Mouse (Mus musculus) gastrocnemius, postnatal 14 days (tissue): ENCODE measurements around the gene Klrb1a. TPM values are rescaled to one million over a fixed set of nuclear protein-coding genes. Genes with fewer than 3 reads are reported as not detected.
"Not testable (repeated sequence)": the region's sequence is repeated elsewhere in the genome, so short reads cannot be mapped to it uniquely, and the experiment has no call there.

Source experiments
- DNase-seq: peaks from one replicate; pipeline ENCODE4 v3.0.0; 2021; ENCODE audit warnings: mixed read lengths
- intact Hi-C: fragments of 180-260 bp; cut with DNase I; formaldehyde crosslinking; loops from one replicate; pipeline ENCODE4 v1.15.1; 2025; ENCODE audit warnings: low total_unique reads
- long read RNA-seq, 2 experiments: library from polyadenylated mRNA; stranded (forward); transcript quantifications; one replicate each; pipeline ENCODE4 v2.0.0; 2021
- total RNA-seq, 2 experiments: library from RNA; stranded (reverse); gene quantifications; 2 replicates each; pipeline ENCODE4 v1.2.3; 2021

The Klrb1a gene
- not detected for total RNA-seq
- long read RNA-seq, experiment 1, partial matches to known transcripts = 0 of 1 reads
- long read RNA-seq, experiment 1, other reads (novel, unspliced or antisense) = 1 of 1 reads
- long read RNA-seq, experiment 2 = 0 reads

GRCm38 (mm10) chr6:128623433-128623832 lies at the start of gene Klrb1a:
Klrb1a (minus strand) TSS chr6:128623533.
- DNase-seq, intact Hi-C loops: not testable (repeated sequence)

DNA sequence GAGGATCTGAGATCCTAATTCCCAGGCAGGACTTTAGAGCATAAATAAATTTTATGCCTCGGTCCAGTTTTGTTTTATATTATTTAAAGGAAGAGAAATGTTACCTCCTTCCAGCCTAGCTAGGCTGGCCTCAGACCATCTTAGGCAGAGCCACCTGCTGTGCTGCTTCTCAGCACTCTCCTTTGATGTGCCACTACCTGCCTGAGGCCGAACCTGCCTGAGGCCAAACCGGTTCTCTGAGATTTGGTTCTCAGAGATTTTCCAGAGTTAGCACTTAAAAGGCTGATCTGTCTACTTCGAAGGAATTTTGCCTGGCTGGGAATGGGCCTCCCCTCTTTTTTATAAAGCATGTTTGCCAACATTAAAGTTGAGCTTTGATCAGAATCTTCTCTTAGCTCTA lies 46.6 kb upstream of the Klrb1a start:
- no peak for DNase-seq
- intact Hi-C loops = no loop called here

GRCm38 (mm10) chr6:128662206-128662605 lies 38.9 kb upstream of the Klrb1a start, which contains the start of gene Clec2h:
Clec2h (plus strand) TSS chr6:128662385.
- no peak for DNase-seq
- intact Hi-C loops = no loop called here

GRCm38 (mm10) chr6:128661249-128661648 lies 37.9 kb upstream of the Klrb1a start:
- DNase-seq = no peak
- intact Hi-C loops = no loop called here

DNA sequence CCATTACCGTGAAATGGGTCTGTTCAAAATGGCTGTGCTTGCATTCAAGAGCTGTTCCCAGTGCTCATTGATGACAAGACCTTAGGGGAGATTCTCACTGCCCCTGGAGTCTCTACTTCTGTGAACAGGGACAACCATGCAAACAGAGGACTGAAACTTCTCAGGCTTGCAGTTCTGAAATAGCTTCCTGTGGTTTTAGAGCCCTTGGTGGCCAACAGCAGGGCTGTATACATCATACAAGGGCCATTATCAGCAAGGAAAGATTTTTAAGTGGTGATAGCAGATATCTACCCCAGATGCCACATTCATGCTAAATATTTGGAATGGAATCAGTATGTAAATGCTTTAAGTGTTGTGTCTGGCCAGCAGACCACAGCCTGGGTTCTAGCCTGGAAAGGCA lies 29.6 kb upstream of the Klrb1a start:
- intact Hi-C loops = no loop called here
- DNase-seq = no peak

DNA sequence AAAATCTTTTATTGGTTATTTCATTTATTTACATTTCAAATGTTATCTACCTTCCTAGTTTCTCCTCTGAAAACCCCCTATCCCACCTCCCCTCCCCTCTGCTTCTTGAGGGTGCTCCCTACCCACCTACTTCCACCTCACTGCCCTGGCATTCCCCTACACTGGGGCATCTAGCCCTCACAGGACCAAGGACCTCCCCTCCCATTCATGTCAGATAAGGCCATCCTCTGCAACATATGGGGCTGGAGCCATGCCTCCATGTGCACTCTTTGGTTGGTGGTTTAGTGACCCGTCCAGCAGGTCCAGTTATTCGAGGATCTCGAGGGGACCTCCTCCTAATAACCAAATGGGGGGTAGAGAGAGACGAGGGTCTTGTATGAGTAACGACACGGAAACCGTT lies 27.5 kb upstream of the Klrb1a start:
- intact Hi-C loops, DNase-seq: not testable (repeated sequence)

DNA sequence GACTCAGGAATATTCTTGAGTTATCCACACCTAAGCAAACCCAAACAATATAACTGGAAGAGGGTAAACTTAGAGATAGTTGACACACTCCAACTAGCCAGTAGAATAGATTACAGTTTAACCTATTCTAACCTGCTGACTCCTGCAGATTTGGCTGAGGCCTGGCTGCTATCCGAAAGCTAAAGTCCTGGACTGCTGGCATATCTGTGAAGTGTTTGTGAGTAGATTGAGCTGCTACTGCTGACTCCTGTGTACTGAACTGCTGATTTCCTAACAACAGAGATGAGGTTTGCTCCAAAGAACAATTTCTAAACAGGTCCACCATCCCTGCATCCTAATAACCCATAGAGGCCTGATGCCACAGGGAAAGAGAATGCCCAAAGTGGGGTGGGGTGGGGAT lies 26.9 kb upstream of the Klrb1a start:
- intact Hi-C loops = no loop called here
- DNase-seq = no peak

- DNase-seq = no peak
- intact Hi-C loops = no loop called here
Observed at GRCm38 (mm10) chr6:128649681-128650080, 26.3 kb upstream of the Klrb1a start.

- DNase-seq, intact Hi-C loops: not testable (repeated sequence)
Observed at GRCm38 (mm10) chr6:128645708-128646107, 22.4 kb upstream of the Klrb1a start.

DNA sequence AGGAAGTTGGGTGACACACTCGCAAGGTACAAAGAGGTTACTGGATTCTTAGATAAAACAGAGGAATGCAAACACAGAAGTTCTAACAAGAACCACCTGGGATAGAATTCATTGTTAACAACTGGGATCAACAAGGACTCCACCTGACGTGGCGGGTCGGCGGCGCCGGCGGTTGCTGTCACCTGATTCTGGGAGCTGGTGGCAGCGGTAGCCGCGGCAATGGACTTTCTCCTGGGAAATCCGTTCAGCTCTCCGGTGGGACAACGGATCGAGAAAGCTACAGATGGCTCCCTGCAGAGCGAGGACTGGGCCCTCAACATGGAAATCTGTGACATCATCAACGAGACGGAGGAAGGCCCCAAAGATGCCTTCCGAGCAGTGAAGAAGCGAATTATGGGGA lies 21.4 kb upstream of the Klrb1a start:
- intact Hi-C loops, DNase-seq: not testable (repeated sequence)

DNA sequence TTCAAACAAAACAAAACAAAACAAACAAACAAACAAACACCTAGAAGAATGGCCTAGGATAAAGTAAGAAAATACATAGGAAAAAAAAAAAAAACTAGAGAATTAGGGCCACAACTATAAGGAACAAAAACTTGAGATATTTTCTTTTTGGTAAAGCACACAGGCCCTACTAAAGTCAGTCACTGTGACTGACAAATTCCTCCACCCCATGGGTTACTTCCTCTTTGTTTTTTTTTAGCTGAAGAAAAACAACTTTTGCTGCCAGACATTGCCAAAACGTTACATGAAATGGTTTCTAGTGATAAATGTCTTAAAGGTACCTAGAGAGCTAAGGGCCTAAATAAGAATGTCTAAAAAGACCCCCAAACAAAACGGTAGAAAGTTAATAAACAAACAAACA lies 20.7 kb upstream of the Klrb1a start:
- DNase-seq = no peak

DNA sequence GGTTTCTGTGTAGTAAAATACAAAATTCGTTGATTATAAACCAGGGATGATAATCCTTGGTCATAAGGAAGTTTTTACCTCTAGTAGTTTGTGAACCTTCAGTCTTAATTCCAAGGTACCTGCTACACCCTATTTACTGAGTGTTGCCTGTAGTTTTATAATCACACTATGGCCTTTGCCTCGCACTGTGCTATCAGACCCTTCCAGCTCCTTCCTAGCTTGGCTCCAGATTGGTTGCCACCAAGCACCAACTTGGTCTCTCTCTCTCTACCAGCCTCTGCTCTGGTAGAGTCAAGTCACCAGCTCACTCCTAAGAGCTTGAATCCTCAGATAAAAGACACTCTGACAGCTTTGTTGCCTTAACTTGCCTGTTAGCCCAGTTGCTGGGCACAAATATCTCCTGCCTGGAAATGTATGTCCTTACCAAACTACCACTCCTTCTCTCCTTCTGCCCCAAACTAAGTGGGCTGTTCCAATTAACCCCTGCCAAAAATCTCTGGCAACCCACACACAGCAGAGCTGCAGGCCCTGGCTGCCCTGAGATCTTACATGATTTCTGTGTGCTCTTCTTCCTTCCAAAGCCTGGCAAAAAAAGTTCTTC lies 17.9 kb upstream of the Klrb1a start:
- intact Hi-C loops = no loop called here
- no peak for DNase-seq

More for the DNA sequence above, 20.7 kb upstream of the Klrb1a start:
- intact Hi-C loops = no loop called here

GRCm38 (mm10) chr6:128640673-128641072 lies 17.3 kb upstream of the Klrb1a start:
- intact Hi-C loops = no loop called here
- DNase-seq = no peak

DNA sequence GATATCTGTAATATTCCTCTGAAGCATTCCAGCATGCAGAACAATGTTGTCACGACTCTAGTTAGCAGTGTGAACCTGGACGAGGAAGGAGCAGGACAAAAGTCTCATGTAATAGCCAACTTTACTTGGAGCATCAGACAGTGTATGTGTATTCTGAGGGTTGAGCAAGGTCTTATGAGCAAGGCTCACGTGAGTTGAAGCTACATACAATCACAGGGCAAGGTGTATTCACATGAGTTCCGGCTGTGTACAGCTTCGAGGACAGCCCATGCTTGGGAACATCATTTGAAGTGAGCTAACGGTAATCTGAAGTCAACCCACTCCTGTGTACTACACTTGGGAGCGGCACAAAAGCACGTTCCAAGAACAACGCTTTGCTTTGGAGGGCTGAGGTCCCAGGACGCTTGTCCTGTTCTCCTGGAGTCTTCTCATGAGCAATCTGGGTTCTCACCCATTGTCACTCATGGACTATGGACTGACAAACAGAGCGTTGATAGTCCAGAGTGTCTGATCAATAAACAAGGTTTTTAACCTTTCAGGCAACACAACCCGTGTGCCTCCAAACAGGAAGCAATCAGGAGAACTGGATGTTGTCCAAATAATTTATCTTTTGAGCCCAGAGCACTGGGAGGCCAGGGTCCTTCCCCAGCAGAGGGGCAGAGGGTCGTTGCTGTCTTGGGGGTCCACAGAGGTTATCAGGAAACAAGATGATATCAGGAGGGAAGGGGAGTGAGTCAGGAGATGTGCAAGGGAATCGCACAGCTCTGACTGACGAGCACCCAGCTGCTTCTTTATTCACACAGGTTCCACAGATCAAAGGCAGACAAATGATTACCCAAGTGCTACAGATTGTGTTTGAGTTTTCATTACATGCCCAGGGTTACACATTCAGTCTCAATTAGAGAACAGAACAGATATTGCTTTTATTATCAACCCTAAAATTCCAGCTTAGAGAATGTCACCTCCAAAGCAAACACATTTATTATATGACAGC lies 7.9 kb upstream of the Klrb1a start:
- intact Hi-C loops, DNase-seq: not testable (repeated sequence)

- intact Hi-C loops = not testable (repeated sequence)
- peak; percentile 13 for DNase-seq
Observed at GRCm38 (mm10) chr6:128629771-128630739, 6.7 kb upstream of the Klrb1a start.

DNA sequence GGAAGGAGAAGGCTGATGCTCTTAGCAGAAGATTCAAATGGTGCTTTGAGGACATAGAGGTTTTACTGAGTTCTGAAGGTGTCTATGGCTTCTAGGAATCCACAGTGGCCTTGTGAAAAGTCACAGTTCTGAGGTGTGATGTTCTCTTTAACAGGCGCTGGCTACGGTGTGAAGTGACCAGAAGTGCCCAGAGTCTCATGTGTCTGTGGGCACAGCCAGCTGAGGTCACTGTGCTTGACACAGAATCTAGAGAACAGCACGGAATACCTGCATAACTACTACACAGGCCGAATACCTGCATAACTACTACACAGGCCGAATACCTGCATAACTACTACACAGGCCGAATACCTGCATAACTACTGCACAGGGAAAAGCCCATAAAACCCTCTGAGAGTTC lies 1.9 kb upstream of the Klrb1a start:
- intact Hi-C loops, DNase-seq: not testable (repeated sequence)

DNA sequence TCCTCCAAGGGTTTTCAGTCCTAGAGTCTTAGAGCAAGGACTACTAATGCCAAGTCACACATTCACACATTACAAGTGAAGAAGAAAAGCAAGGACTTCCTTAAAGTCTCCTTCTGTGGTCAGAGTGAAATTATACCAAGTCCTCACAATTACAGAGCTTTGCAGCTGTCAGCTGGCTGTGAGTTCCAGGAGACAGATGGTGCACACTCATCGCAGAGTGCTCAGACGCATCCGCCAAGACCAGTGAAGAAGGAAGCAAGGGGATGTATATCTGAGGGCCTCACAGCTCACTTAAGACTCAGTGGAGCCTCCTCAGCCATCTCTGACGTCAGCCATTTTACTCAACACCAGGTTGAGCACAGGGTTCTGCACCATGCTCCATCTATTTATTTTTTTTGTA lies 1.1 kb upstream of the Klrb1a start:
- DNase-seq = no peak
- intact Hi-C loops = no loop called here

DNA sequence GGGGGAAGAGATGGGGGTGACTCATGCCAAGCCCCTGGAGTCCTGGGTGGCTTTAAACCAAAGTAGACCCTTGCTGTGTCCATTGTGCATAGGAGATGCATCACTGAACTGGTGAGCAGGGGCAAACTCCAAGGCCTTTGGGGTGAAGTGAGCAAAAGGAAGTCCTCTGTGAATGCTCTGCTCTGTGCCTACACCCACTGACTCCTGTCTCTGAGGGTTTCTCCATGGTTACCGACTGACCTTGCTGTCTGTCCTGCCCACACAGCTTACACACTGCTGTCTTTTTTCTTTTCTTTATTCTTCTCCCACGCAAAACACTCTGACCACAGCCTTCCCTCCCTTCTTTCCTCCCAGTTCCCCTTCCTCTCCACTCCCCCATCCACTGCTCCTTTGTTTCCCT lies 600 bp downstream of the Klrb1a start:
- intact Hi-C loops = no loop called here
- DNase-seq = no peak

DNA sequence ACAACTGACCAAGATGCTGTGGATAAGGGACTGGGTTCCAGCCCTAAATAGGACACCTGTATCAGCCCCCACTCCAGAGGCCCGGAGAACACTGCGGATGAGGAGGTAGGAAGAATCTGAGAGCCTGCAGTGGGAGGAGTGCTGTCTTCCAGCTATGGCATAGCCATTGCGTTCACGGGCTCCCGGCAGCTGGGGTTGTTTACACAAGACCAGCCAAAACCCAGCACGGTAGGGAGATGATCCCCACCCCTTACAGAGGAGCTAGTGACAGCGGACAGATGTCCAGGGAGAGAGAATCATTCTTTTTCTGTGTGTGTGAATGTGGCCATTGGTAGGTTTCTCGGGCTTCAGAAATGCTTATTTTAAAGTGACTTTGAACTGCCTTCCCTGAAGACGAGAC lies 17.0 kb downstream of the Klrb1a start:
- no peak for DNase-seq
- intact Hi-C loops = no loop called here
